Mouse (Mus musculus) forebrain, embryonic 12.5 days (tissue): ENCODE data around the gene 3110040N11Rik. TPM values are rescaled to one million over a fixed set of nuclear protein-coding genes. Genes with fewer than 3 reads are reported as not detected.
"Not testable (repeated sequence)": the region's sequence is repeated elsewhere in the genome, so short reads cannot be mapped to it uniquely, and the experiment has no call there.

Experiments used
- ATAC-seq: fragments of 200-750 bp; cut with Nextera tagmentation; 2 replicates; pipeline ENCODE4 v1.8.0; 2017; ENCODE audit warnings: moderate TSS enrichment; ENCODE audit not compliant: low FRiP score
- H3K27ac ChIP-seq: fragments of 300-500 bp; sonication (generic); 2 replicates; pipeline ENCODE4 v1.5.1; 2016; ENCODE audit warnings: mild to moderate bottlenecking
- H3K27me3 ChIP-seq: fragments of 300-500 bp; sonication (generic); 2 replicates; pipeline ENCODE4 v1.6.1; 2016; ENCODE audit warnings: mild to moderate bottlenecking
- H3K36me3 ChIP-seq: fragments of 300-500 bp; sonication (generic); replicated peaks from 2 replicates; pipeline ENCODE4 v1.6.1; 2016; ENCODE audit warnings: mild to moderate bottlenecking
- H3K4me1 ChIP-seq: fragments of 300-500 bp; sonication (generic); 2 replicates; pipeline ENCODE4 v1.6.1; 2016
- H3K4me2 ChIP-seq: fragments of 300-500 bp; sonication (generic); 2 replicates; pipeline ENCODE4 v1.6.1; 2016; ENCODE audit warnings: mild to moderate bottlenecking, moderate library complexity
- H3K4me3 ChIP-seq: fragments of 300-500 bp; sonication (generic); replicated peaks from 2 replicates; pipeline ENCODE4 v1.5.1; 2016; ENCODE audit warnings: mild to moderate bottlenecking
- H3K9ac ChIP-seq: fragments of 300-500 bp; sonication (generic); 2 replicates; pipeline ENCODE4 v1.6.1; 2016; ENCODE audit warnings: mild to moderate bottlenecking
- H3K9me3 ChIP-seq: fragments of 300-500 bp; sonication (generic); 2 replicates; pipeline ENCODE4 v1.6.1; 2016
- WGBS: fragments of 180-500 bp; shearing (Covaris S2); methylation state at CpG from one replicate; pipeline ENCODE4 v1.1.7; 2016; 5-methylcytosine and 5-hydroxymethylcytosine counted together
- polyA plus RNA-seq: library from polyadenylated mRNA; unstranded; fragments of >200 nt; fragmentation: Nextera tagmentation; extraction: Ambion mirVana; gene quantifications from 2 replicates; pipeline ENCODE4 v1.2.1, GENCODE M21; 2016

The 3110040N11Rik gene
- polyA plus RNA-seq: 42.2 and 43.3 TPM in 2 replicates

- ATAC-seq: peak; percentile 95
- under 1% methylated on average over 38 of the region's 38 CpGs for WGBS
- H3K36me3 ChIP-seq: peaks cover 21% of the 10 kb centered on the region
- no peaks in the 10 kb centered on the region for H3K27me3 ChIP-seq
- peaks cover 12% of the 10 kb centered on the region for H3K4me1 ChIP-seq
- H3K9ac ChIP-seq: peak within 1 kb of the TSS; percentile 83
- H3K4me2 ChIP-seq: peak within 1 kb of the TSS; percentile 63
- no peaks in the 10 kb centered on the region for H3K9me3 ChIP-seq
- peak within 1 kb of the TSS; percentile 62 for H3K4me3 ChIP-seq
- peak within 1 kb of the TSS; percentile 96 for H3K27ac ChIP-seq
Observed at GRCm38 (mm10) chr7:81789095-81789757, at the start of gene 3110040N11Rik. Gene 3110040N11Rik (minus strand): TSS chr7:81789478.

GRCm38 (mm10) chr7:81837771-81838170 lies 48.5 kb upstream of the 3110040N11Rik start:
- not testable (repeated sequence) for ATAC-seq, H3K4me1 ChIP-seq, H3K9me3 ChIP-seq, H3K4me2 ChIP-seq, H3K27ac ChIP-seq, H3K36me3 ChIP-seq, H3K27me3 ChIP-seq, H3K4me3 ChIP-seq, H3K9ac ChIP-seq
- 91% methylated on average over 5 of the region's 5 CpGs for WGBS

GRCm38 (mm10) chr7:81835430-81835829 lies 46.2 kb upstream of the 3110040N11Rik start:
- no peaks in the 10 kb centered on the region for H3K36me3 ChIP-seq
- no peak overlapping the region for H3K27ac ChIP-seq
- no peak for ATAC-seq
- H3K9me3 ChIP-seq: no peaks in the 10 kb centered on the region
- H3K9ac ChIP-seq: no peak overlapping the region
- no peaks in the 10 kb centered on the region for H3K27me3 ChIP-seq
- WGBS: 88% methylated on average over 5 of the region's 5 CpGs
- no peak overlapping the region for H3K4me3 ChIP-seq
- no peaks in the 10 kb centered on the region for H3K4me1 ChIP-seq
- H3K4me2 ChIP-seq: no peak overlapping the region

GRCm38 (mm10) chr7:81834847-81835246 lies 45.6 kb upstream of the 3110040N11Rik start:
- Histone ChIP-seq H3K4me2 (no peak overlapping the region), H3K9ac (no peak overlapping the region)

GRCm38 (mm10) chr7:81829379-81829894 lies 40.2 kb upstream of the 3110040N11Rik start, which contains the start of gene Btbd1:
Gene Btbd1 (minus strand): TSS chr7:81829431.
- H3K9me3 ChIP-seq: no peaks in the 10 kb centered on the region
- peak; percentile 94 for ATAC-seq

More at GRCm38 (mm10) chr7:81834847-81835246, 45.6 kb upstream of the 3110040N11Rik start:
- Histone ChIP-seq H3K4me3 (no peak overlapping the region), H3K9me3 (no peaks in the 10 kb centered on the region), H3K36me3 (no peaks in the 10 kb centered on the region), H3K4me1 (peaks cover 3% of the 10 kb centered on the region; the same call in 1 of the 2 replicates), H3K27ac (no peak overlapping the region), H3K27me3 (no peaks in the 10 kb centered on the region)
- no peak for ATAC-seq

GRCm38 (mm10) chr7:81828681-81829378 lies 39.6 kb upstream of the 3110040N11Rik start:
- no peaks in the 10 kb centered on the region for H3K27me3 ChIP-seq
- no peaks in the 10 kb centered on the region for H3K9me3 ChIP-seq
- under 1% methylated on average over 66 of the region's 91 CpGs for WGBS
- H3K36me3 ChIP-seq: no peaks in the 10 kb centered on the region
- peak; percentile 80 for ATAC-seq
- H3K4me1 ChIP-seq: peaks cover 40% of the 10 kb centered on the region
- H3K4me2 ChIP-seq: peak overlapping the region; percentile 79
- peak overlapping the region; percentile 97 for H3K27ac ChIP-seq
- H3K4me3 ChIP-seq: peak overlapping the region; percentile 86
- H3K9ac ChIP-seq: peak overlapping the region; percentile 87

More at GRCm38 (mm10) chr7:81829379-81829894, 40.2 kb upstream of the 3110040N11Rik start, which contains the start of gene Btbd1:
- Histone ChIP-seq H3K4me3 (peak within 1 kb of the TSS; percentile 86), H3K4me1 (peaks cover 40% of the 10 kb centered on the region), H3K36me3 (no peaks in the 10 kb centered on the region), H3K9ac (peak within 1 kb of the TSS; percentile 87), H3K27me3 (no peaks in the 10 kb centered on the region), H3K4me2 (peak within 1 kb of the TSS; percentile 79), H3K27ac (peak within 1 kb of the TSS; percentile 97)
- WGBS: under 1% methylated on average over 45 of the region's 58 CpGs

- peak; percentile 4; the same call in 1 of the 2 replicates for ATAC-seq
- H3K4me1 ChIP-seq: peaks cover 40% of the 10 kb centered on the region
- no peaks in the 10 kb centered on the region for H3K9me3 ChIP-seq
- WGBS: 21% methylated on average over 17 of the region's 17 CpGs
- H3K27me3 ChIP-seq: no peaks in the 10 kb centered on the region
- H3K4me3 ChIP-seq: peak overlapping the region; percentile 86
- peak overlapping the region; percentile 79 for H3K4me2 ChIP-seq
- H3K9ac ChIP-seq: peak overlapping the region; percentile 87
- peak overlapping the region; percentile 97 for H3K27ac ChIP-seq
- H3K36me3 ChIP-seq: no peaks in the 10 kb centered on the region
Observed at GRCm38 (mm10) chr7:81827806-81828667, 38.8 kb upstream of the 3110040N11Rik start.

- Histone ChIP-seq H3K27ac (no peak overlapping the region), H3K4me2 (no peak overlapping the region)
- no peak for ATAC-seq
Observed at GRCm38 (mm10) chr7:81825381-81825780, 36.1 kb upstream of the 3110040N11Rik start.

GRCm38 (mm10) chr7:81824906-81825305 lies 35.6 kb upstream of the 3110040N11Rik start:
- WGBS: 74% methylated on average over 3 of the region's 3 CpGs
- Histone ChIP-seq H3K4me3 (no peak overlapping the region), H3K9ac (no peak overlapping the region), H3K27me3 (no peaks in the 10 kb centered on the region), H3K27ac (no peak overlapping the region), H3K9me3 (no peaks in the 10 kb centered on the region), H3K4me1 (peaks cover 37% of the 10 kb centered on the region), H3K36me3 (no peaks in the 10 kb centered on the region), H3K4me2 (no peak overlapping the region)
- no peak for ATAC-seq

More at GRCm38 (mm10) chr7:81825381-81825780, 36.1 kb upstream of the 3110040N11Rik start:
- Histone ChIP-seq H3K4me1 (peaks cover 40% of the 10 kb centered on the region), H3K4me3 (no peak overlapping the region), H3K27me3 (no peaks in the 10 kb centered on the region), H3K9me3 (no peaks in the 10 kb centered on the region), H3K36me3 (no peaks in the 10 kb centered on the region), H3K9ac (no peak overlapping the region)
- 56% methylated on average over 3 of the region's 3 CpGs for WGBS

GRCm38 (mm10) chr7:81806067-81806466 lies 16.8 kb upstream of the 3110040N11Rik start:
- ATAC-seq: no peak
- 67% methylated on average over 5 of the region's 5 CpGs for WGBS

GRCm38 (mm10) chr7:81788536-81788935 lies 742 bp downstream of the 3110040N11Rik start:
- no peaks in the 10 kb centered on the region for H3K9me3 ChIP-seq
- H3K9ac ChIP-seq: peak overlapping the region; percentile 83
- H3K4me2 ChIP-seq: peak overlapping the region; percentile 63
- peak overlapping the region; percentile 96 for H3K27ac ChIP-seq
- 0 out of 2 replicates have a peak, but pooled peaks have one; percentile 24 for ATAC-seq
- 6% methylated on average over 5 of the region's 5 CpGs for WGBS
- H3K27me3 ChIP-seq: no peaks in the 10 kb centered on the region
- peaks cover 12% of the 10 kb centered on the region for H3K4me1 ChIP-seq
- peak overlapping the region; percentile 62 for H3K4me3 ChIP-seq
- peaks cover 17% of the 10 kb centered on the region for H3K36me3 ChIP-seq

More at GRCm38 (mm10) chr7:81806067-81806466, 16.8 kb upstream of the 3110040N11Rik start:
- Histone ChIP-seq H3K27me3 (no peaks in the 10 kb centered on the region), H3K4me2 (no peak overlapping the region), H3K9ac (no peak overlapping the region), H3K4me3 (no peak overlapping the region), H3K9me3 (no peaks in the 10 kb centered on the region), H3K36me3 (peaks cover 11% of the 10 kb centered on the region), H3K4me1 (peaks cover 5% of the 10 kb centered on the region), H3K27ac (peak overlapping the region; percentile 63)
